Mouse (Mus musculus) forebrain, embryonic 12.5 days (tissue): ENCODE data around the gene Armc5. TPM values are rescaled to one million over a fixed set of nuclear protein-coding genes. Genes with fewer than 3 reads are reported as not detected.

Experiments
- ATAC-seq: fragments of 200-750 bp; cut with Nextera tagmentation; 2 replicates; pipeline ENCODE4 v1.8.0; 2017; ENCODE audit warnings: moderate TSS enrichment; ENCODE audit not compliant: low FRiP score
- H3K27ac ChIP-seq: fragments of 300-500 bp; sonication (generic); 2 replicates; pipeline ENCODE4 v1.5.1; 2016; ENCODE audit warnings: mild to moderate bottlenecking
- H3K27me3 ChIP-seq: fragments of 300-500 bp; sonication (generic); 2 replicates; pipeline ENCODE4 v1.6.1; 2016; ENCODE audit warnings: mild to moderate bottlenecking
- H3K36me3 ChIP-seq: fragments of 300-500 bp; sonication (generic); replicated peaks from 2 replicates; pipeline ENCODE4 v1.6.1; 2016; ENCODE audit warnings: mild to moderate bottlenecking
- H3K4me1 ChIP-seq: fragments of 300-500 bp; sonication (generic); 2 replicates; pipeline ENCODE4 v1.6.1; 2016
- H3K4me2 ChIP-seq: fragments of 300-500 bp; sonication (generic); 2 replicates; pipeline ENCODE4 v1.6.1; 2016; ENCODE audit warnings: mild to moderate bottlenecking, moderate library complexity
- H3K4me3 ChIP-seq: fragments of 300-500 bp; sonication (generic); replicated peaks from 2 replicates; pipeline ENCODE4 v1.5.1; 2016; ENCODE audit warnings: mild to moderate bottlenecking
- H3K9ac ChIP-seq: fragments of 300-500 bp; sonication (generic); 2 replicates; pipeline ENCODE4 v1.6.1; 2016; ENCODE audit warnings: mild to moderate bottlenecking
- H3K9me3 ChIP-seq: fragments of 300-500 bp; sonication (generic); 2 replicates; pipeline ENCODE4 v1.6.1; 2016
- WGBS: fragments of 180-500 bp; shearing (Covaris S2); methylation state at CpG from one replicate; pipeline ENCODE4 v1.1.7; 2016; 5-methylcytosine and 5-hydroxymethylcytosine counted together
- microRNA-seq: library from miRNA; unstranded; fragments of <30 nt; microRNA quantifications from one replicate; pipeline ENCODE4, GENCODE M21; 2017
- polyA plus RNA-seq: library from polyadenylated mRNA; unstranded; fragments of >200 nt; fragmentation: Nextera tagmentation; extraction: Ambion mirVana; gene quantifications from 2 replicates; pipeline ENCODE4 v1.2.1, GENCODE M21; 2016

The Armc5 gene
- polyA plus RNA-seq, 1 experiment from 2014 or later, result 14.0 TPM

DNA sequence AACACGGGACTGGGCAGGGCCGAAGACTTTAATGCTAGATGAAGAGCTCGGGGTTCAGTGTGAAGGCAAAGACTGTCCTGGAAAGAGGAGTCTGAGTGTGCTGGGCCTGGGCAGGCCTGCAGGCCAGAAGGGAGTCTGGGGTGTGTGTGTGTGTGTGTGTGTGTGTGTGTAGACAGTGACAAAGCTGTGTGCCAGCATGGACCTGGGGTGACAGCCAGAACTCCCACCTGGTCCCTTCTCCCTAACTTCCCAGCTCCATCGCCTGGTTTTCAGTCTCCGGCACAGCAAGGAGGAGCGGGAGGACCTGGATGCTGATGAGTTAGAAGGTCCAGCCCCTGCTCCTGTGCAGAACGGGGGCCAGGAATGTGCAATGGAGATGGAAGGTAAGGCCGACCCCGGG lies 34.4 kb downstream of the Armc5 start:
- no peaks in the 10 kb centered on the region for H3K9me3 ChIP-seq
- no peak overlapping the region for H3K27ac ChIP-seq
- H3K9ac ChIP-seq, result no peak overlapping the region
- no peak for ATAC-seq
- no peak overlapping the region for H3K4me2 ChIP-seq
- no peak overlapping the region for H3K4me3 ChIP-seq
- H3K4me1 ChIP-seq, result no peaks in the 10 kb centered on the region
- H3K27me3 ChIP-seq, result no peaks in the 10 kb centered on the region
- H3K36me3 ChIP-seq, result peaks cover 53% of the 10 kb centered on the region
- WGBS, result 92% methylated on average over 9 of the region's 9 CpGs

- Histone ChIP-seq H3K9ac (no peak overlapping the region), H3K4me3 (no peak overlapping the region), H3K27me3 (0 out of 2 replicates have a peak, but pooled peaks cover 7% of the 10 kb centered on the region), H3K4me2 (no peak overlapping the region), H3K27ac (no peak overlapping the region), H3K36me3 (peaks cover 53% of the 10 kb centered on the region), H3K9me3 (no peaks in the 10 kb centered on the region), H3K4me1 (peaks cover 8% of the 10 kb centered on the region; the same call in 1 of the 2 replicates)
- 97% methylated on average over 6 of the region's 6 CpGs for WGBS
- ATAC-seq, result no peak
Observed at GRCm38 (mm10) chr7:128276051-128276450, 38.9 kb downstream of the Armc5 start.

DNA sequence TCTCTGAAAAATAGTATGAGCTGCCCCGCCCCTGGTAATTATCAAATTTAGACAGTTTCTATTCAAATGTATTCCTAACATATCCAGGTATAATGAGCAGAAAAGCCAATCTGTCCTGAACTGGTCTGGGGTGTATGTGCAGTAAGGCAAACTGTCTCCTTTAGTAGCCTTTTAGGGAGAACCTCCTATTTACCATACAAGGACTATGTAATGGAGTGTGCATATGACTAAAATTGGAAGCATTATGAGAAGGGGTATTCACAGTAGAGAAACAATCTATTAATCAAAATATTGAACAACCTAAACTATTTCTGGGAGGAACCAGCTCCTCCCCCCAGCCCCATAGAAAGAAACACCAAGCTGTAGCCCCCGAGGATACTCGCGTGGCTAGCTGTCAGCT lies 42.6 kb downstream of the Armc5 start:
- Histone ChIP-seq H3K9ac (no peak overlapping the region), H3K9me3 (no peaks in the 10 kb centered on the region), H3K27ac (no peak overlapping the region), H3K27me3 (peaks cover 9% of the 10 kb centered on the region), H3K4me3 (no peak overlapping the region), H3K36me3 (peaks cover 22% of the 10 kb centered on the region), H3K4me2 (no peak overlapping the region), H3K4me1 (peaks cover 15% of the 10 kb centered on the region)
- no peak for ATAC-seq
- WGBS, result 89% methylated on average over 4 of the region's 4 CpGs

- no peak overlapping the region for H3K27ac ChIP-seq
- 81% methylated on average over 11 of the region's 11 CpGs for WGBS
- ATAC-seq, result no peak
- H3K36me3 ChIP-seq, result peaks cover 8% of the 10 kb centered on the region; the same call in 1 of the 2 replicates
- H3K9me3 ChIP-seq, result no peaks in the 10 kb centered on the region
- H3K4me1 ChIP-seq, result peaks cover 15% of the 10 kb centered on the region
- no peak overlapping the region for H3K4me3 ChIP-seq
- no peak overlapping the region for H3K9ac ChIP-seq
- no peak overlapping the region for H3K4me2 ChIP-seq
- peaks cover 13% of the 10 kb centered on the region for H3K27me3 ChIP-seq
Observed at GRCm38 (mm10) chr7:128281765-128282164, 44.6 kb downstream of the Armc5 start.

DNA sequence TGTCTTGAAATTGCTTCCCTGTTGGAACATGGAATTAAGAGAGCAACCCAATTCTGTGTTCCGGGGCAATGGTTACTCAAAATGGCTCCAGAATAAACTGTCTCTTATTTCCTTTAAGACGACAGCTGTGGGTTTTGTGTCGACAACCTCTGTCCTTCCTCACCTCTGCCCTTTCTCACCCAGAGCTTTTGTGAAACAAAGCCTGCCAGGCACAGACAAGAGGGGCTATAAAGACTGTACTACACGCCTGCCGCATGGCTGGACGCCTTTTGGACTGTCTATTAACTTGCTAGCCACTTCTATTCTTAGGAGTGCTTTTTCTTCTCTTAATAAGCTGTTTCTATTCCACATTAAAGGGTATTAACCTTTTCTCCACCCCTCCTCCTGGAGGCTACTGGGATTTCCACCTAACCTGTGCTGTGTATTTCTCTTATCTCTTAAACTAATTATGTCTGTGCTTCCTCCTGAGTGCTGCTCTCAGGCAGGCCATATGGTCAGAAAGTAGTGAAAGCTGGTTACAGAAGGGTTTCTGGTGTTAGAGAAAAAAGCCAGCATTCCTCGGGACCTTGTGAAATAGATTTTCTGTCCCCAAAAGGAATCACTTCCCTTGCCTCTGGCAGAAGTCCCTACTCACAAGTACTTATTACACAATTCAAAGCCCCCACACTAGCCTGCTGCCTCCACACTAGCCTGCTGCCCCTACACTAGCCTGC lies 45.5 kb downstream of the Armc5 start:
- Histone ChIP-seq H3K4me2 (no peak overlapping the region), H3K9me3 (no peaks in the 10 kb centered on the region), H3K9ac (no peak overlapping the region), H3K4me3 (no peak overlapping the region), H3K4me1 (peaks cover 11% of the 10 kb centered on the region), H3K36me3 (peaks cover 14% of the 10 kb centered on the region), H3K27me3 (peaks cover 17% of the 10 kb centered on the region), H3K27ac (0 out of 2 replicates have a peak overlapping the region, but pooled peaks have one; percentile 42)
- no peak for ATAC-seq
- 9% methylated on average over 7 of the region's 7 CpGs for WGBS

DNA sequence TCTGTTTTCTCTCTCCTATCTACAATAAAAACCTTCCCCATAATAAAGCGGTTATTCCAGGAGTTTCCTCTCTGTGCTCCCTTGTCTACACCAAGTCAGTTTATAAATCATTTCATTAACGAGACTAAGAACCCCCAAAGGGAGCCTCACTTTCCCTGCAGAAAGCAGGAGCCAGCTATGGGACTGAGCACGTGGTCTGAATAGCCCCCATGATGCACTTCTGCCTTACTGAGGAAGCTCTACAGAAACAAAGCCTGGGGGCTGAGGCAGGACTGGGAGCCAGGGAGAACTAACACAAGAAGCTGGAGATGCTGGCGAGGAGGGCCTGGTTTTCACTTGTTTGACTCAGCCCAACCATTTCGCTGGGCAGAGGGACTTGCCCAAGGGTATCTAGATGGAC lies 46.9 kb downstream of the Armc5 start:
- ATAC-seq, result no peak
- Histone ChIP-seq H3K36me3 (peaks cover 13% of the 10 kb centered on the region), H3K9ac (no peak overlapping the region), H3K4me2 (no peak overlapping the region), H3K9me3 (no peaks in the 10 kb centered on the region), H3K4me1 (peaks cover 12% of the 10 kb centered on the region), H3K27me3 (peaks cover 13% of the 10 kb centered on the region), H3K27ac (no peak overlapping the region), H3K4me3 (no peak overlapping the region)
- WGBS, result 53% methylated on average over 5 of the region's 5 CpGs

DNA sequence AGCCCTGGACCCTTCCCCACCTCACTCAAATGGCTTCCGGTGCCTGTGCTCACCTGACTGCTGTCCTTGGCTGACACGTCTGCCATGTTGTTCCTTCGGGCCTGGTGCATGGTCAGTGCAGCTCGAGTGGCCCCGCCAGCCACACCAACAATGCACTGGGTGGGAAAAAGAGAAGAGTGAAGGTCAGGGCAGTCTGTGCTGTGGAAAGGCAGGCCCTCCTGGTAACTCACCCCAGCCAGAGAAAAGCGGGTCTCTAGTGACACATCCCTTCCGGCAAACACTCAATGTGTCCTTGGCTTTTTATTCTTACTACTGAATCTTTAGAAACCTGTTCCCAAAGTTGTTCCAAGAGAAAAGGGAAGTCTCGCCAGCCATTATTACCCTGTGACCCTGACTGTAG lies 47.9 kb downstream of the Armc5 start:
- Histone ChIP-seq H3K4me2 (no peak overlapping the region), H3K27me3 (peaks cover 13% of the 10 kb centered on the region), H3K4me1 (peaks cover 13% of the 10 kb centered on the region), H3K36me3 (peaks cover 13% of the 10 kb centered on the region), H3K27ac (no peak overlapping the region), H3K9ac (no peak overlapping the region), H3K4me3 (no peak overlapping the region), H3K9me3 (no peaks in the 10 kb centered on the region)
- WGBS, result 89% methylated on average over 8 of the region's 8 CpGs
- ATAC-seq, result no peak

GRCm38 (mm10) chr7:128288923-128289544 lies 51.9 kb downstream of the Armc5 start:
- WGBS, result 21% methylated on average over 9 of the region's 9 CpGs
- Histone ChIP-seq H3K4me3 (no peak overlapping the region), H3K4me2 (no peak overlapping the region), H3K27ac (0 out of 2 replicates have a peak overlapping the region, but pooled peaks have one; percentile 19), H3K9me3 (no peaks in the 10 kb centered on the region), H3K27me3 (peaks cover 10% of the 10 kb centered on the region), H3K9ac (no peak overlapping the region), H3K4me1 (peaks cover 5% of the 10 kb centered on the region; the same call in 1 of the 2 replicates), H3K36me3 (peaks cover 22% of the 10 kb centered on the region)
- ATAC-seq, result no peak

Small RNAs within 50 kb of the gene (microRNA-seq; reads per million reads assigned to microRNA genes)
- gene Mir3103, result not detected

Other genes starting within 250 kb of the Armc5 start
- 3.3 and 5.9 TPM in 2 replicates for gene Pycard, start 243.5 kb upstream of the Armc5 start, polyA plus RNA-seq
- not detected in 2 replicates for gene Trim72, start 233.4 kb upstream of the Armc5 start, polyA plus RNA-seq
- gene Itgam, start 174.7 kb upstream of the Armc5 start, polyA plus RNA-seq, result 0.54 TPM in 2 replicates
- gene Gm49368, start 174.7 kb upstream of the Armc5 start, polyA plus RNA-seq, result not detected in 2 replicates
- 0.23 TPM in 1 of 2 replicates, not detected in the other for gene Itgax, start 107.8 kb upstream of the Armc5 start, polyA plus RNA-seq
- not detected in 2 replicates for gene Itgad, start 83.0 kb upstream of the Armc5 start, polyA plus RNA-seq
- 0.29 TPM in 1 of 2 replicates, not detected in the other for gene Cox6a2, start 31.0 kb upstream of the Armc5 start, polyA plus RNA-seq
- gene 9130023H24Rik, start 689 bp downstream of the Armc5 start, polyA plus RNA-seq, result 11.7 and 12.0 TPM in 2 replicates
- gene Tgfb1i1, start 9.5 kb downstream of the Armc5 start, polyA plus RNA-seq, result 24.0 and 27.7 TPM in 2 replicates
- not detected in 2 replicates for gene Slc5a2, start 28.3 kb downstream of the Armc5 start, polyA plus RNA-seq
- 17.3 and 19.1 TPM in 2 replicates for gene BC017158, start 60.8 kb downstream of the Armc5 start, polyA plus RNA-seq
- gene Rgs10, start 181.4 kb downstream of the Armc5 start, polyA plus RNA-seq, result 7.4 and 8.0 TPM in 2 replicates
- gene Tial1, start 224.4 kb downstream of the Armc5 start, polyA plus RNA-seq, result 39.5 and 39.9 TPM in 2 replicates